Comparison of ENCODE assay signal across 18 mouse cellular contexts in the genomic region with DNA sequence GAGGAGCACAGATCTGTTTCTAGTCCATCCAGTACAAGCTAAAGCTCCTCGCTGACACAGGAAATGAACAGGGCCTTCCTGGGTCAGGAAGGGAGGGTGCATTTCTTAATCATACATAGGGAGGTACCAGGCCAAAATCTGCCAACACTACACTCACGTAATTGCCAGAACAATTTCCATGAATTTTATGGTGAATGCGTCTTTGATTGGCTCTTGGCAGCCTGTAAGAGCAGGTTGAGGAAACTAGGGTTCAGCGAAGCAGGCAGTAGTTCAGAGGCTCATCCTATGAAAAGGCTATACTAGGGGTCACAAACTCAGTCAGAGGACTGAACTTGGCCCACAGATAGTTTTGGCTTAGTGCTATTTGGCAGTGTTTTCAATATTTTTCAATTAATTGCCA. TPM values are rescaled to one million over a fixed set of nuclear protein-coding genes. Genes with fewer than 3 reads are reported as not detected.
"Had no signal": no experiment of that assay in that cellular context is flagged by ENCODE, and none has a peak within 500 bp of the region (broad histone marks: within the 10 kb centered on the region; RNA-seq: fewer than 3 reads in every experiment).

No protein-coding gene starts in this region.

- DNase-seq: kidney, adult 18-20 months; kidney, postnatal 14 days; layer of hippocampus, postnatal 36 days; lung, embryonic 14.5 days; midbrain, embryonic 14.5 days; thymus, adult 18-20 months; thymus, postnatal 14 days had no signal

- H3K4me1 ChIP-seq: kidney, embryonic 15.5 days; limb, embryonic 15.5 days; neural tube, embryonic 15.5 days had no signal

- H3K27ac ChIP-seq: kidney, embryonic 15.5 days; limb, embryonic 15.5 days; liver, embryonic 15.5 days; midbrain, embryonic 10.5 days; neural tube, embryonic 15.5 days had no signal

- H3K4me3 ChIP-seq: kidney, embryonic 15.5 days; limb, embryonic 15.5 days; liver, embryonic 15.5 days; midbrain, embryonic 10.5 days; myocyte; neural tube, embryonic 15.5 days had no signal

- H3K4me2 ChIP-seq: kidney, embryonic 15.5 days; limb, embryonic 15.5 days; liver, embryonic 15.5 days; lung, embryonic 14.5 days; neural tube, embryonic 15.5 days had no signal

- H3K36me3 ChIP-seq: kidney, embryonic 15.5 days; limb, embryonic 15.5 days; liver, embryonic 15.5 days; midbrain, embryonic 10.5 days; neural tube, embryonic 15.5 days had no signal

- H3K9ac ChIP-seq: kidney, embryonic 15.5 days; limb, embryonic 15.5 days; liver, embryonic 15.5 days; lung, embryonic 14.5 days; neural tube, embryonic 15.5 days had no signal

- H3K9me3 ChIP-seq: kidney, embryonic 15.5 days; limb, embryonic 15.5 days; liver, embryonic 15.5 days; midbrain, embryonic 10.5 days; neural tube, embryonic 15.5 days had no signal

- H3K27me3 ChIP-seq: kidney, embryonic 15.5 days; limb, embryonic 15.5 days; liver, embryonic 15.5 days; neural tube, embryonic 15.5 days had no signal

RNA-seq across cellular contexts. Expression of gene Heatr4, which starts 44.6 kb away (rescaled TPM):
- total RNA-seq: layer of hippocampus, postnatal 36 days; left cerebral cortex, adult 8-10 months; left cerebral cortex, postnatal 25 days; megakaryocyte, adult 5-6 weeks had no signal
- polyA plus RNA-seq: kidney, embryonic 15.5 days; limb, embryonic 11.5 days; limb, embryonic 15.5 days; liver, embryonic 15.5 days; lung, embryonic 14.5 days; midbrain, embryonic 10.5 days; midbrain, embryonic 14.5 days; myocyte; neural tube, embryonic 11.5 days; neural tube, embryonic 15.5 days had no signal
